Mouse (Mus musculus) erythroblast, adult 5-6 weeks (primary cell): ENCODE measurements at regions not wholly inside any gene's neighbourhood (a gene's known extent, or its start where the extent isn't known, plus 50 kb on each side); places are given as distances from the start of the nearest gene placed in this dataset.
A peak's percentile ranks its signal among the peaks of the same experiment; 100 is the strongest.

ENCODE experiments used
- ATAC-seq: replicated peaks from 2 replicates; pipeline ENCODE4 v1.8.0; 2016; ENCODE audit warnings: moderate number of reproducible peaks, mild to moderate bottlenecking, moderate TSS enrichment, inconsistent platforms; ENCODE audit not compliant: poor library complexity, low FRiP score, severe bottlenecking

- ATAC-seq: no peak
Observed at GRCm38 (mm10) chr3:141051685-141052084, 160.5 kb downstream of the Pdha2 start.

- ATAC-seq: no peak
Observed at GRCm38 (mm10) chr3:141014262-141014547, 197.9 kb downstream of the Pdha2 start.

GRCm38 (mm10) chr3:141013521-141014261 is 198.5 kb downstream of the Pdha2 start:
- ATAC-seq: no peak

- no peak for ATAC-seq
Observed at GRCm38 (mm10) chr3:141012976-141013375, 199.2 kb downstream of the Pdha2 start.

- ATAC-seq: no peak
Observed at GRCm38 (mm10) chr3:141008792-141009191, 203.4 kb downstream of the Pdha2 start.

GRCm38 (mm10) chr3:141005885-141006284 is 206.3 kb downstream of the Pdha2 start:
- no peak for ATAC-seq

- ATAC-seq: no peak
Observed at GRCm38 (mm10) chr3:141003561-141003960, 208.6 kb downstream of the Pdha2 start.

GRCm38 (mm10) chr3:140988247-140988646 is 223.9 kb downstream of the Pdha2 start:
- no peak for ATAC-seq

GRCm38 (mm10) chr3:140973519-140973918 is 238.6 kb downstream of the Pdha2 start:
- no peak for ATAC-seq

GRCm38 (mm10) chr3:140969892-140970880 is 242.0 kb downstream of the Pdha2 start:
- no peak for ATAC-seq

GRCm38 (mm10) chr3:140968556-140968955 is 243.6 kb downstream of the Pdha2 start:
- no peak for ATAC-seq

- ATAC-seq: no peak
Observed at GRCm38 (mm10) chr3:140957666-140958065, 254.5 kb downstream of the Pdha2 start.

- no peak for ATAC-seq
Observed at GRCm38 (mm10) chr3:140952111-140952800, 259.9 kb downstream of the Pdha2 start.

- ATAC-seq: no peak
Observed at GRCm38 (mm10) chr3:140951024-140951423, 261.1 kb downstream of the Pdha2 start.

- ATAC-seq: 0 out of 2 replicates have a peak, but pooled peaks have one; percentile 43
Observed at GRCm38 (mm10) chr3:140949880-140950662, 262.1 kb downstream of the Pdha2 start.

- ATAC-seq: no peak
Observed at GRCm38 (mm10) chr3:140942450-140942849, 269.7 kb downstream of the Pdha2 start.

- ATAC-seq: no peak
Observed at GRCm38 (mm10) chr3:140941898-140942297, 270.3 kb downstream of the Pdha2 start.

GRCm38 (mm10) chr3:140941316-140941715 is 270.8 kb downstream of the Pdha2 start:
- no peak for ATAC-seq

GRCm38 (mm10) chr3:140933156-140933555 is 279.0 kb downstream of the Pdha2 start:
- ATAC-seq: no peak

GRCm38 (mm10) chr3:140926689-140927088 is 285.5 kb downstream of the Pdha2 start:
- no peak for ATAC-seq
